Mouse (Mus musculus) lung, postnatal 4 days (tissue): Measurements from ENCODE around the gene Gria2.
A peak's percentile ranks its signal among the peaks of the same experiment; 100 is the strongest.

ENCODE experiments used
- DNase-seq, 2 experiments: peaks; one replicate each; pipeline ENCODE4 v3.0.0; 2021

Gria2 gene

DNA sequence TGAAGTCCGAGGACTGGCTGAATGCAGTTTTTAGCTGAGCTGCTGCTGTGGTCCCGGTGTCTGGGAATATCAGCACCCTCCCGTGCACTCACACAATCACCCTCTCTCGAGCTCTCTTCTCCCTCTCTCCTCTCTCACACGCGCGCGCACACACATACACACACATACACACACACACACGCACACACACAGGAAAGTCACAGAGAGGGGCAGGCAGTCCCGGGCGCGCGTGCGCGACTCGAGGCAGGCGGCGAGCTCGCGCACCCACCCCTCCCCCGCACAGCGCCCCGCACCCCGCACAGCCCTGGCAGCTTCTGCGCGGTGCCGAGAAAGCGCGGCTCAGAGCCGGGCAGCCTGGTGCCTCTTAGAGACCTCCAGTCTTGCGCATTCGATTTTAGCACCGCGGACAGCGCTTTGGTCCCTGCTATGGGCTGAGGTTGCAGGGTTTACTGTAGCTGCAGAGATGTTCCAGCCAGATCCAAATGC, at the start of gene Gria2:
Gene Gria2 (minus strand): TSS at position 240 of the 486 bp plus-strand sequence.
- peak; percentile 64 to 71 for DNase-seq

DNA sequence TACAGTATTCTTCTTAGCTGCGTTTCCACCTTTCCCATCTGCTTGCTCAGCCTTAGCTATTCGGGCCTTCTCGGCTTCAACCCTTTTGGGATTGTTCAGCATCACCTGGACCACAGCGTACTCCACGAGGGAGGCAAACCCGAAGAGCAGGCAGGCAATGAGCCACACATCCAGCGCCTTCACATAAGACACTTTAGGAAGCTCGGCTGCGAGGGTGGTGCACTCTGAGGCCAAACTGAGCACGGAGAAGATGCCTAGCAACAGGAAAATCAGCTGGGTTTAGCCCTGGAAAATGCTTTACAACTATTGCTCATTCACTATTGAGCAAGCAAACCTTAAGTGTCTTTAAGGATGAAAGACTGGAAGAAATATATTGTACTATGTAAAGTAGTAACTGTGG, 48.3 kb upstream of the Gria2 start:
- DNase-seq, result no peak

DNA sequence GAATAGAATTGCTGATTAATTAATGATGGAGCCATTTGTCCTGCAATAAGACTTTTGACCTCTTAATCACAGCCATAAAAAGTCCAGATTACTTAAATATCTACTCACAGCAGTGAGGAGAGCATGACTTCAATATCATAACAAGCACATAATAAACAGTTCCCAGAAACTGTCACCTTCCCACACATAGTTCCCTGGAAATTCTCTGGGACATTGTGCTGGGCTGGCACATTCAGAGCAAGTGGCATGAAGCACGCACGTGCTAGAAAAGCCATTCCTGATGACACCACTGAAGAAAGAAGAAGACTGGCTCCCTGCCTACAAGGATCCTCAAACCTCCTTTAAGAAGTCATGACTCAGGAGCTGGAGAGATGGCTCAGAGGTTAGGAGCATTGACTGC, 43.0 kb upstream of the Gria2 start:
- DNase-seq, result no peak

DNA sequence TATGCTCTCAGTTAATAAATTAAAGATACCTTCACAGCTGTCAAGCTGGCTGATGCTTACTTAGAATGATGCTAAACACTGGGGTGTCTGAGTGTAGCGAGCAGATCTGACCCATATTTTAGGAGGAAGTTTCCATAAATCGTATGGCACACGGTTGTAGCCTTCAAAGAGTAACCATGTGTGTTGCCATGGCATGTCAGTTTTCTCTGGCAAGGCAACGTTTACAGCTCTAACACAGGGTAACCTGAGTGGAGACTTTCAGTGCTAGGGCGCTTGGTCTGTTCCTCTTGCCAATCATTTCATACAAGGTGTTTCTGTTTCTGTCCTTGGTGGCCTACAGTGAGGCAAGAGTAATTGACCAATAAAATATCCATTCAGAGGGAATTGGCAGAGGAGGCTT, 37.2 kb upstream of the Gria2 start:
- DNase-seq, result no peak

DNA sequence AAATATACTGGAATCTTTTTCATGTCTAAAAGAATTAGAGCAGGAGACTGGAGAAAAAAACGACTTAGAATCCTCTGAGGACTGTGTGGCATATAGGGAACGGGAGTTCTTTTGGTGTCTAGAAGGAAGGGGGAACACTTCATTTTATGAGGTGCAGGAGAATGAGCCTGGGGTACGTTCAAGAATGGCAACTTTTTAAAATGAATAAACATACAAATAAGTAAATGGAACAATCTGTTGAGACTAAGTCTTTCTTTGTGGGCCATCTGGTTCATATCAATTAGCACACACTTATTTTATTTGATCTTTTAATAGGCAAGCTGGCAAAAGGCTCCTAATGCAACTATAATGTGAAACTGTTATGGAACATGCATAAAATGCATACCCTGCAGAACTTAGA, 34.9 kb upstream of the Gria2 start:
- no peak for DNase-seq

DNA sequence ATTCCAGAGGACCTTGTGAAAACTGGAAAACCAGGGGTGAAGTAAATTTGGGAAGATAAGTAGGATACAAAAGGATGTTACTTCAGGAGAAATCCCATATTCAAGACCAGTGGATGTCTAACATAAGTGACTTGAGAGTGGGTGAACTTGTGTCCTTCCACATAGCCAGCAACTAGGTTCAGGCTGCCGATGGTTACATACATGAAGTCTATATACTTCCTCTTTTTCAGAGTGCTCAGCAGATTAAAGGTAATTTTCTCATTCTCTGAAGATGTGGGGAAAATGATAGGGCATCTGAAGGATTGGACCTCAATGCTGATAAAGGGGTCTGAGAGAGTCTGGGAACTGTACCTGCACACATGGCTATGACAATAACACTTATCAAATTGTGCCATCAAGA, 21.3 kb upstream of the Gria2 start:
- no peak for DNase-seq

DNA sequence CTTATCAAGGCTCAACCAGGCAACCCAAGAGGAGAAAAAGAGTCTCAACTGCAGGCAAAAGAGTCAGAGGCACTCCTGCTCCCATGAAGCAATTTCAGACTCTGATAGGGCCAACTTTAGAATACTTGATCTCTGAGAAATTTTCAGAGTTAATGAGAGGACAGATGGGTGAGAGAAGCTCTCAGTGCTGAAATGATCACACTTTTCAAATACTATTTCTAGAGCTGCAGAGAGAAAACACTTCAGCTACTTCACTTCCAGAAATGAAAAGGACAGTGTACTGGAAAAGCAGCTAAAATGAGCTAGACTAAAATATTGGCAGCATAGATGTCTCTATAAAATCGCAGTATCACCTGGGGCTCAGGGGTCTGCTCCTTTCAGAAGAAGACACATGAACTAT, 16.0 kb upstream of the Gria2 start:
- DNase-seq, result no peak

DNA sequence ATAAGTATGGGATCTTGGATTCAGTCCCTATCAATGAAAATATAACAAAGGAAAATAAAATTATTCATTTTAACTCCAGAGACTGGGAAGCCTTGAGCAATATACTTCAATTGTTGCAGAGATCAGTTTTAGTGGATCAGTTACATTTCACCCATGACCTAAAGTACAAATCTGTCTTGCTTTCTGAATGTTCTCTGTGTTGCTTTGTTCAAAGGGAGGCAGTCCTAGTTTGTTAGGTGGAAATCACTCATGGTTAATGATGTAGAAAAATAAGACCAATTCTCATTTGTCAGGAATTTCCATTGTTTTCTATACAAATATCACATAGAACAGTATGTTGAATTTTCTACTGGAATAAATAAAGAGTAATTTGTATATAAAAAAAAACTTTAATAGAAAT, 11.1 kb upstream of the Gria2 start:
- no peak for DNase-seq

DNA sequence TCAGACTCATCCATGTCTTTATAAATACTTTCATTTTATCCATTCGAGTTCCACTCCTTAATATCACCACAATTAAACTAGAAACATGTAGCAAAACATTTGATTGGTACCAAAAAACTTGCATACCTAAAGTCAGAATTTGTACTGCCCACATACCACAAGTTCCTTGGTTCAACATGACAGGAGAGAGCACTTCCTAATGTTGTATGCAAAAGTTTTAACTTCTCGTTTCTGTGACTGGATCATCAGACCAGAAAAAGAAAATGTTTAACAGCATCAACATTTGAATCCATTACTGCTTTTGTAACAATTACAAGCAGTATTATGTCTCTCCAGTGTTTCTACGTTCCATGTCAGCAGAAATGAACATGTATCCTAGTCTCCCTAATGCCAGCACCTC, 9.6 kb upstream of the Gria2 start:
- DNase-seq, result no peak

DNA sequence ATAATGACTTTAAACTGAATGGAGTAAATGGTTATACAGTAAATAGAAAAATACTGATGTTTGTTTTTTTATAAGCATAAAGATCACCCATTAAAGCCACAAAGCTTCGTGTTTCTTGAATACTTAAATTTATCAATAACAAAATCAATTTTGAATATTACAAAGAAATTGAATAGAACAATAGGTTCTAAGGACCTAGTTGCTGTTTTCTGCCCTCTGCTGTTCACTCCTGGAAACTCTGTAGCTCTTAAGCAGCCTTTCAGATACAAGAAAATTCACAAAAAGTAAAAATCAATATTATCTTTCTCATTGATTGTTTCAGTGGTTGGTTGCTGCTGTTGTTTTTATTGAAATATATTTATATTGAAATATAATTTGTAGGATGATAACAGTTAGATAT, 2.7 kb upstream of the Gria2 start:
- DNase-seq, result no peak

DNA sequence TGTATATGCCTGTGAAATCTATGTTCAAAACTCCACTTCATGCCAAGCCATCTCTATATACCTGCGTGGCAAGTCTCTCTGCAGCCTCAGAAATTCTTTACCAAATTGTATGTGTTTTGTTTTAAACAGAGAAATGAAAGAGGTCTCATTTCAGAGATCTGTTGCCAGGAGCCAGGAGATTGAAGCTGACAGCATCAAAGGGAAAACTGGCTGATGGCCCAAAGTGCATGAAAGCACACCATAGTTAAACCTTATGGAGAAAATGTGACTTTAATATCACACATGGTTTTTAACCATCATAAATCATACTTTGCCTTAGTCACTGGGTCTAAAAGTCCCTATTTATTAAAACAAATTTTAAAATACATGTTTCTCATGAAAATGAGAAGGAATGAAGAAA, 1.2 kb upstream of the Gria2 start:
- no peak for DNase-seq

DNA sequence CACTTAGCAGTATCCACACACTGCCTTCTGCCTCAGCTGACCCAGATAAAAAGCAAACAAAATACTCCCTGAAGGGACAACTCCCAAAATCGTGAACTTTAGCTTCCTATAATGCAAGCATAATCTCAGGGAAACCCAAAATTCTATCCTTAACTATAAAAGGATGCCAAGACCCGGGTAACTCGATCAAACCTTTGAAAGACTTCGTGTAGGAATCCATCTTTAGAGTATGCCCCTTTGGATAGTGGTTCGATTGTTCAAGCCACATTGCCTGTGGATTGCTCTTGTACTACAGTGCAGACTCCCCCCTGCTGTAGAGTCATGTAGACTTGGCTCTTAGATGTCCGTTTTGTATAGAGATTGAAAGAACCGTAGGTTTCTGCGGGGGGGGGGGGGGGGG, 576 bp upstream of the Gria2 start:
- no peak for DNase-seq

DNA sequence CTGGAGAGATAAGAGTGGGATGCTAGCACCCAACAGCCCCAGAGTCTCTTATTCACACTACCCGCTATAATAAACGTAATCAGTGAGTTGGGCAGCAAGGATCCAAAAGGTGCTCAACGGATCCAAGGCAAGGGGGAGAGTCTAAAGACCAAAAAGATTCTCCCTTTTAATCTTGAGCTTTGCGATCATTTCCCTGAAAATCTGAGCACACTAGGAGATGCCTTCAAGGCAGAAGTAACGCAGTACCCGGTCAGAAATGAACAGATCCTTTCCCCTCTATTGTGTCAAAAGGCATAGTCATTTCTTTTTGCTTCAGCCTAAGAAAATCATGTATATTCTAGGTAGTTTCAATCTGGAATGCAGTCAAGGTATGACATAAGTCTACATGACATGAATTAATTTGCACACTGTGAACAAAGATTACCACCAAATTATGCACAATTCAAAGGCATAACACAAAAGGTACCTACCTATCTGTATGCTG, 766 bp downstream of the Gria2 start:
- DNase-seq, result no peak

DNA sequence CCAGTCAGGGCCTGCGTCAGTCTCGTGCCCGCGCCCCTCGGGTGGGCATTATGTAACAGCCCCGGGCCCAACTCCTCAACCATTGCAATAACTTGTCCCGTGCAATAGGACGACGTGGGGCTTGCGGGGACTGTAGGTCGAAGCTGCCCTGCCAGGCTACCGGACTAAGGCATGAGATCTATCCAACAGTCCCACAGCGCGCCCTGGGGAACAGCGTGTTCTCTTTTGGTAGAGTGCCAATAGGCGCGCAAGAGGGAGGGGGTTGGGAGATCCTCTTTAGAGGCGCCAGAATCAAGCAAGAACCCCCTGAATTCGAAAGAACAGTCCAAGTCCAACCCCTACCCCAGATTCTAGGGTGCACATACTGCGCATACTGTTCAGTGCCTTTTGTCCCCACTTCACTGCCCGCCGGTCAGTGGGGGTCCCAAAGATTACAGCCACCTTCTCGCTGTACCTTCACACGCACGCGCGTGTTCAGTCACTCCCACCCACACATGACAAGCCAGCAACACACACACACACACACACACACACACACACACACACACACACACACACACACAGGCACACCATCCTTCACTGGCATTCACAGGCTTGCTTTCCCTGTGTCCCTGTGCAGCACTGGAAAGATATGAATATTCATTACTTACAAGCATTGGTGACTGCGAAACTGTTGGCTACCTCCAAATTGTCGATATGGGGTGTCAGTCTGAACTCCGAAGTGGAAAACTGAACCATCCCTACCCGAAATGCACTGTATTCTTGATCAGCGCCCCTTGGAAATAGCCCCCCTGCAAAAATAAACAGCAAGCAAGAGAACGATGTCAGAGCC, 1.4 kb downstream of the Gria2 start:
- DNase-seq, result peak in 1 of 2 experiments; percentile 18

DNA sequence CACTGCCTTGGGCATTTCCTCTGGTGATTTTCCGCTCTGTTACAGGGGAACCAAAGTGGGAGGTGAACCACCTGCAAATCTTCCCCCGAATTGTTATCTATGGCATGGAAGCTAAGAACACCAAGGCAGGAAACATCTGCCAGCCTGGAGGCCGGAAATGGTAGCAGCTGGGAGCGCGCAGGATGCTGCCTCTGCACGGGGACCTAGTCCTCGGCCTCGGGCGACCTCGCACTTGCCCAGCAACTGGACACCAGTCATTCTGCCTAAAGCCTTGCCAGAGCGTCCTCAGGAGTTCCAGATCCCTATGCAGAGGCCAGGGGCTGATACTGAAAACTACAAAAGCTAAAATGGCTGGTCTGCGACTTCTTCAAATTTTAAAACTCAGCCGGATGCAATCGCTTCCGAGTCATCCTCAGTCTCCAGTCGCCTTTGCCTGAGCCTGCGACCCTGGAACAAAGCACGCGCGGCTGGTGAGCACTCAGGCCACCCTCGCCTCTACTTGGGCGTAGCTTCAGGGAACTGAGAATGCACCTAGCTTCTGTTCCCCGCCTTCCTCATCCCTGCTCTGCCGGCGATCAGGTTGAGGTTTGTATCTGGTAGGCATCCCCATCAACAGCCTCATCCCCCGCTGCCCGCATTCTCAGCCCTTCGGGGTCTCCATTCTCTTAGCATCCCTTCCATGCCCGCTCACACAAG, 2.2 kb downstream of the Gria2 start:
- DNase-seq, result peak; percentile 4 to 25

DNA sequence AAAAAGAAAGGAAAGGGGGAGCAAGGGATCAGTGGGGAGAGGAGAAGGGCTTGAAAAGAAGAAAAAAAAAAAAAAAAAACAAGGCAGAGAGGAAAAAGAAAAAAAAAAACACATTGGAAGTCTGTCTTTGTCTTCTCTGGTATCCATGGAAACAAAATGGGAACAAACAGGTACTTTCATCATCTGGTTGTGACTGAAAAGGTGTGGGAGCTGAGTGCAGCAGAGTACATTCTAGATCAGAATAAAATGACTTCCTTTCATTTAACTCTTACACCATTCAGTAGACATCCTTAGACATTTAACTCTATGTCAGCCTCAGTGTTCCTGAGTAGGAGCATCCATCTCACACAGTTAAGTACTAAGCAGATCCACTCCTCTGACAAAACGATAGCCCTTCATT, 4.7 kb downstream of the Gria2 start:
- no peak for DNase-seq

DNA sequence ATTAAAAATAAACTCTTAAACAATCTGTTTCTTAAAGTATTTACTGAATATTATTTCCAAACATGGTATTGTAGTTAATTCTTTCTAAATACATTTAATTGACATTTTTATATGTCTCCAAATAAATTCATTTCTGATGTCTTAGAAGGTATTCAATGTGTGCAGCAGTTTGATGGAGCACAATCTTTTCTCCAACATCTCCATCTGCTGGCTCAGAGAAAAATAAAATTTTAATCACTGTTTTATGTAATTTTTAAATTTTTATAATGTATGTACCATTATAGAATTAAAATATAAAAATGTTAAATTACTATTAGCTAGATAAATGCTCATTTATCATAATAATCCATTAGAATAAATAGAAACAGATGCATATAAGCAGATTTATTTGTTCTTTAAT, 5.9 kb downstream of the Gria2 start:
- no peak for DNase-seq

DNA sequence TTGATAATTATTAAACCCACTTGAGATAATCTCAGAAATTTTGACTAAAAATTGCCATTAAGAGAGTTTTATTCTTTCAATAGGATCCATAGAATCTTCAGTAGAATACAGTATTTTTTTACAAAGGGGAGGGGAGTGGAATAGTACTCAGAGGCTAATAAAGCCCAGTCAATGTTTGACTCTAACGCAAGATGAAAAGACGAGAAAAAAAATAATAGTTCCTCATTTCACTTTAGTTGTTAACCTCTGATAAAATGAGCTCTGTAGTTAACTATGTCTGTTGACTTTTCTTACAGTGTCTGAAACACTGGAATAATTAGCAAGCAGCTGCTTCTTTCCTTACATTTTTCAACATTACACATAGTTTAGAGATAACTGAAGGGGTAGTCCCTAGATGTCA, 7.4 kb downstream of the Gria2 start:
- no peak for DNase-seq

DNA sequence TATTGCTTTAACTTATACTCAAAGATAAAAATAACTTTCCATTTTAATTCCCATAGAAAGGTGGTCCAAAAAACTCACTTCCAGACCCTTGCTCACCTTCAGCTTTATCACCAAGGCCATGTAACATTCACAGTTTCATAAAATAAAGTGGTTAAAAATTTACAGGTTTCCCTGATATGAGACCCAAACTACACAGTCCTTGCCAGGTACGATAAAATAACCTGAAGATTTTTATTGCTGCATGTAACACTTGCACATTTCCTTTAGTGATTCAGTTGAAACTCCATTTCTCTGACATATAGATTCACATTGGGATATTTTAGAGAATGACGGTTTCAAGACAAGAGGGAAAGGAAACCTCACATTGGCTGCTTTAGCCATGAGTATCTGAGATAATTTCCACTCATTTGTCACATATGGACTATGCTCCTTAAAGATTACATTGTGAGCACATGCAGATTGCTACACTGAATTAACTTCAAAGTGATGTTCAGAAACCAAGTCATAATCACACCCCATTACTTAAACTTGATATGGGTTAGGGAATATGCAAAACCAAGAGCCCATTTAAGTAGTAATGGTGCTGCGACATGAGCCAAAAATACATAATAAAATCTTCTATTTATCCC, 15.4 kb downstream of the Gria2 start:
- no peak for DNase-seq

DNA sequence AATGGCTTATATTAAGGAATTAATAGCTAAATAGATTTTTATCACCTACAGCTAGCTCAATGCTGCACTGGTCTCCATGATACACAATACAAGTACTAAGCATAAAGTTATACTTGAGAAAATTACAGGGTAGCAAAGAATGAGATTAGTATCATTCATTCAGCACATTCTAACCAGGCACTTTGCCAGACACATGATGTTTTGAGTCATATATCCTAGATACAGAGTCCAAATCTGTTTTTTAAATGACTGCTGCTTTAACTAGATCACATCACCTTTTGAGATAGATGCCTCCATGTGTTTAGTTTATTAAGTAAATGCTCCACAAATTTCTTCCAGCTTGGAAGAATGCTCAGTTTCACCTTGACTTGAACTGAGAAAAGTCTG, 21.5 kb downstream of the Gria2 start:
- no peak for DNase-seq

DNA sequence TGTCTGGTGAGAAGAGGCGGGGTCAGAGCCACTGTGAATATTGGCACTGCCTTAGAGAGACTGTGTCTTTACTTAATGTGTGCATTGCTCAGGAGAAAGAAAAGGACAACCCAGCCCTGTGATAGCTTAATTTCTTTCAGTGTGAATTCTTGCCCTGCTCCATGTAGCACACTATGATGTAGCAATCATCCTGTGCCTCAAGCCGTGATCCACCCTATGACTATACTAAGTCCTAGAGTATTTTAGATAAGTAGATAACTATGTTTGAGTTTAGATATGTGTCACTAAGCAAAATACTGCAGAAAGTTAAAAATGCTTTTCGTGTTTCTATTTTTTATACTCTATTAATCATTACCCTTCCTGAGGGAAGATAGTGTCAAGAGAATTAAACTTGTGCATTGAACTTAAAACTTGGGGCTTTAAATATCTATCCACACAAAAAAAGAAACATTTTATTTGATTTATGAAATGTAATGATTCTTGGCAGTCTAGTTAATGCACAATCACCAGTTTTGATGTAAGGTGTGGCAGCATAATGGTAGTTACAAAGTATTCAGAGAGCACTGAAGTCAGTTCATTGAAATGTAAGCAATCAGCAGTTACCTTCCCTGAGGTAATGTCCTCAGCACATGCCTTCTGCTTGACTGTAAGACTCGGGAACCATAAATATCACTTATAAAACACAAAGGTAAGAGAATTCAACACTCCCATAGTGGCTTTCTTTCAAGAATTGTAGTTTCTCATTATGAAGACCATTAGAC, 22.1 kb downstream of the Gria2 start:
- no peak for DNase-seq

DNA sequence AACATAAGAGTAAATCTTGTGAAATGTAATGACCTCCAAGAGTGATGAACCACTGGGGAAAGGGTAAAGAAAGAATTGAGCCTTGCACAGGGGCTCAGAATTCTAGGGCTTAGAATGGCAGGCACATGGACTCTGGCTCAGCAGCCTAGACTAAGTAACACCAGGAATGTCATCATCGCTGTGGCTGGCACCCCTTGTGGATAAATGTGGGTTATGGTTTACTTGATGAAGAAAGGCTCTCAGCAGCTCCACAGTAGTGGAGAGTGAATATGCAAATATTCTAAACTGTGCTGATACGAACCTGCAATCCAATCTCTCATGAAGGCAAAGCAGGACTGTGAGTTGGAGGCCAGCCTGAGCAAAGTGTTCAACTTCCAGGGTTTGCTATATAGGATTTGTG, 26.0 kb downstream of the Gria2 start:
- no peak for DNase-seq

DNA sequence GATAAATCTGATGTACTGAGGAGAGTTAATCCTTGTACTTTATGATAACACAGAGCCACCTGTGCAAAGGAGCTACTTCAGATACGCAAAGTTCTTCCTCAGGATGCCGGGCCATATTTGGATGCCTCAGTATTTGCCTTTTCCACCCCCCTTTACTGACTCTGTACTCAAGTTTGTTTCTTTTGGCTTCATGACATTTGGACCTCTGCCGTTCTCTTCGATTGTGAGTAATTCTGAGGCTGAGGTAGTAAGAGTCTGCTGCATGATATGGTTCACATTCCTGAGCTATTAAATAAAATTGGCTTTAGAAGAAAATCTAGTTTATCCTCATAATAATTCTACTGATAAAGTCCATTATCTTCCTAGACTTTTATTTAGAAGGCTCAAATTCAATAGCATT, 26.7 kb downstream of the Gria2 start:
- DNase-seq, result no peak
